Mouse (Mus musculus) kidney, postnatal 25 days (tissue): ENCODE measurements around the gene Mdp1.

Experiments used
- DNase-seq, 2 experiments: peaks; one replicate each; pipeline ENCODE4 v3.0.0; 2021; ENCODE audit warnings: mixed read lengths in 2 of 2

The Mdp1 gene

DNA sequence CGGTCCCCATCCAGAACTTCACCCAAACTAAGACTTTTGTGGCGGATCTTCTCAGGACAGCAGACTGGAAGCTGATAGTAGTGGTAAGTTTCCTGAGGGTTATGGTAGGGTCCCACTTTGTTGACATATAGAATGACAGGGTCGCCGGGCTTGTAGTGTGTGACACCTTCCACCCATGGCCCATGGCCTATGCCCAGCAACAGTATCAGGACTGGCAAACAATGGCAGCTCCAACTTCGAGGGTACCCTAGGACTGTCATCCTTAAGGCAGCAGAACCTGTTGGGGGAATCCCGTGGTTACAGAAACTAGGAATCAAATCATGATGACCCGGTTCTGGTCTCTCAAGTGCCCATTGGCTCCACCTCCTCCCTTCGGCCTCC, 17.6 kb downstream of the Mdp1 start:
- DNase-seq = no peak

DNA sequence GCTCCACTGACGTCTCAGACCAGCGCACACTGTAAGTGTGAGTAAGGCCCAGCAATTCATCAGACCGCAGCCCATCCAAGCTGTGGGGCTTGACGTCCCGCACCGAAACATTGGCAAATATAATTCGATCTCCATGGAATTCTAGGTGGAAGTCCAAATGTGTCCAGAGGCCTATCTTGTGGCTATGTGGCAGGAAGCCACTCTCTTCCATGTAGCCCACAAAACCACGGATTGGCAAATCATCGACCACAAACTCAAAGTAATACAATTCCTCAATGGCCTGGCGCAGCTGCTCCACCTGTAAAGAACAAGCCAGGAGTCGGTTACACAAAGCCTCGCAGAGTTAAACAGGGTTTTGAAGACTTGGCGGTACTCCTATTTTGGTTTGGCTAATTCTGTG, 19.0 kb downstream of the Mdp1 start:
- DNase-seq = no peak

DNA sequence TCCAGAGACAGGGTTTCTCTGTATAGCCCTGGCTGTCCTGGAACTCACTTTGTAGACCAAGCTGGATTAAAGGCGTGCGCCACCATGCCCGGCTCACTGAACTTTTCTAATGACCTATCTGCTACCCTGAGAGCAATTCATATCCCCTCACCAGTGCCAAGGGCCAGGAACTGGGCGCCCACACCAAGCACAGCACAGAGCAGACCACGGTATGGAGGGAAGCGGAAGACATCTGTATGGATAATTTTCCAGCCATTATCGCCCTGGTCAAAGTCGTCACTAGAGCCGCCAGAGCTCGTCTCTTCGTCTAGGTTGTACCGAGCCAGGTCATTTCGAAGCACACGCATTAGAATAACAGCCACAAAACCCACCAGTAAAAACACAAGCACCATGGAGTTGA, 19.5 kb downstream of the Mdp1 start:
- no peak for DNase-seq

DNA sequence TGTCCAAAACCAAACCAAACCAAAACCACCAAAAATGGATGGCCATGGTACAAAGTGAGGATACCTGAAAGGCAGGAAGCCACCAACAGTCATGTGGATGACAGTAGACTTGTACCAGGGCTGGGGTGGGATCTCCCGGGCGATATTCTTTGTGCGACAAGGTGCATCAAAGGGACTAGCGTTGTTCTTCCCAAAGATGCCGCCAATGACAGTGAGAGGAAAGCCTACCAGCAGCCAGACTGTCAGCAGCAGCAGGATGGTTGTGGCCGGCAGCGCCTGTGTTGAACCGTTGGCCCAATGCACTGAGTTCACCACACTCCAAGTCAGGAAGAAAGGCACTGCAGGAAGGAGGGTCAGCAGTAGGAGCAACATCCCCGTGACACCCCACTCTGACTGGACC, 22.5 kb downstream of the Mdp1 start, which contains the start of gene Gm49378:
Gene Gm49378, minus strand, starts transcription at position 101 of the 400 bp plus-strand sequence.
- peak in 1 of 2 experiments; percentile 31 for DNase-seq

DNA sequence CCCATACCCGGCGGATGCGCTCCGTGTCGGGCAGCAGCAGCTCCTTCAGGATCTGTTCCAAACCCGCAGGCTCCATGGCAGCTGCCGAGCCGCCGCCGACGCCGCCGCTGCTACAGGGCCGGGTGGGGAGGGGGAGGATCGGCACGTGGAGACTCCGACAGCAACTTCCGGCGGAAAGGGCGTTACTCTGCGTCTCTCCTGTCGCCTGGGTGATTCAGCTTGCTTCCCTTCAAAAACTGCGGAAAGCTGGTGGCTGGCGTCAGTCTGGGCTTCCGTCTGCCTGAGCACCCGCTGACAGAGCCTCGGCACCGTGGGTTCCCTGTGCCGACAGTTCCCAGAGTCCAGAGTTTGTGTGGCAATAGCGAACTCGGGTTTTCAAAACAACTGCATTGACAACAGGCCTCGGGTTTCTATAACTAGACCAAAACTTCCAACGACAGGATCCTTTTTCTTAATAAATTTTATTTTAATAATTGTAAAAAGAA, 24.7 kb downstream of the Mdp1 start, which contains the start of gene Ipo4:
Gene Ipo4, minus strand, starts transcription at position 435 of the 485 bp plus-strand sequence.
- peak; percentile 94 to 96 for DNase-seq

DNA sequence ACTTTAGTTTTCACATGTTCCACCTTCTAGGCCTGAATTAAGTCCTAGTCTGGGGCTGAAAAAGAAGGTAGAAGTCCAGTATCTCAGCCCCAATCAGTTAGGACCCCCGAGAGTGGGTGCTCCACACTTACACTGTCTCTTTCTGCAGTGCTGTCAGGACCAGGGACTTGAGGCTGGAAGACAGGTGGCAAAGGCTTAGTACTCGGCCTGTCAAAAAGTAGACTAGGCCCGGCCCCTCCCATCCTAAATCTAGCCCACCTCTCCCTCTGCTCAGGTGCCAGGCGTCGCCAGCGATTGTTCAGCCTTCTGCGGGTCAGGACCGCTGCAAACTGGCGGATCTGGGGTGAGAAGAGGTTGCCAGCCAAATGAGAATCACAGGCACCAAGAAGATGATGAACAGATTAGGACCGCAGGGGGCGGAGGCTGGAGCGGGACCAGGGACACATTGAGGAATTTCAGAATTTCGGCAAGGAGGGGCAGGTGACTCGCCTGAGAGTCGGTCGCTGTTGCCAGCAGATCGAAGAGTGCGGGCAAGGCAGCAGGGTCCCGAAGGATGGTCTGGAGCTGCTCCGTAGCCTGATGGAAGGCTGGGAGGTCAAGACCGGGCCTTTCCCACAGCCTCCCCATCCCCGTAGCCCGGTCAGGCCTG, 25.3 kb downstream of the Mdp1 start:
- DNase-seq = peak; percentile 27 to 50

DNA sequence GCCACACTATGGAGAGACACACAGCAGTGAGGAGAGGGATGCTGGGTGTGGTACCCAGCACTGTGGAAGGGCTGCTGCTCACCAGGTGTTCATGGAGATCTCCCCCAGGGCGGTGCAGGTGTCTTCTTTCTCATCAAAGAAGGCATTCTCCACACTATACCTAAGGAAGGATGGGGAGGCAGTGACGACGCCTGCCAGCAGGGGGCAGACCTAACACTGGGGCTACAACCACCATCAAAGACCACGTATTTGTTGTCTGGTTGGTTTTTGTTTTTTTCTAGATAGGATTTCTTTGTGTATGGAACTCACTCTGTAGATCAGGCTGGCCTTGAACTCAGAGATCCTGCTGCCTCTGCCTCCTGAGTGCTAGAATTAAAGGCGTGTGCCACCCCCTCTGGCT, 31.0 kb downstream of the Mdp1 start:
- peak; percentile 56 to 76 for DNase-seq

DNA sequence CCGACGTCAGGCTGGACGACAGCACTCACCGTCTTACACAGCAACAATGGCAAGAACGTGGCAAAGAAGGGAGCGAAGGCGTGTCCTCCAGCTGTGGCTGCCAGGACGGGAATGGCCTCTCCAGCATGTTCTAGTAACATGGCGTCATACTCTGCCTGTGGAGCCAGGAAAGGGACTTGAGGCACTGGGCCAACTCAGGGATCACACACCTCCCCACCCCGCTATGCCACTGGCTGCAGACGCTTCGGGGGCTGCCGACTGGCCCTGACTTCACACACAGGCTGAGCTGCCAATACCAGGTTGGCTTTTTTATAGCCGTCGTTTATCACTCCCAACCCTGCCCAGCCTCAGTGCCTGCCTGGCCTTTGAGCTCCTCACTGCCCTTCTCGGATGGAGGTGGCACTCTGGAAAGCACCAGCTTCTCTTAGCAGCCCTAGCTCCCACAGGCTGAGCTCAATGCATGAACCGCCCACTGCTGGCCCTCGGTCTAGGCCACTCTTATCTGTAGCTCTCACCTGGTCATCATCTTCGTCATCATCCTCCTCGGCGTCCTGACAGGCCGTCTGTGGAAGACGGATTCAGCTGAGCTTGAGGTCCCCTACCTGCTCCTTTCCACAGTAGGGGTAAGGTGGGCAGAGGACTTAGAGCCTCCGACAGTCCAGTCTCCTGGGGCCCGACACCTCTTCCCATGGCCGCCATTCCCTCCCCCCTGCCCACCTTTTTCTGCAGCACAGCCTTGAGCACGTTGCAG, 32.1 kb downstream of the Mdp1 start:
- no peak for DNase-seq

DNA sequence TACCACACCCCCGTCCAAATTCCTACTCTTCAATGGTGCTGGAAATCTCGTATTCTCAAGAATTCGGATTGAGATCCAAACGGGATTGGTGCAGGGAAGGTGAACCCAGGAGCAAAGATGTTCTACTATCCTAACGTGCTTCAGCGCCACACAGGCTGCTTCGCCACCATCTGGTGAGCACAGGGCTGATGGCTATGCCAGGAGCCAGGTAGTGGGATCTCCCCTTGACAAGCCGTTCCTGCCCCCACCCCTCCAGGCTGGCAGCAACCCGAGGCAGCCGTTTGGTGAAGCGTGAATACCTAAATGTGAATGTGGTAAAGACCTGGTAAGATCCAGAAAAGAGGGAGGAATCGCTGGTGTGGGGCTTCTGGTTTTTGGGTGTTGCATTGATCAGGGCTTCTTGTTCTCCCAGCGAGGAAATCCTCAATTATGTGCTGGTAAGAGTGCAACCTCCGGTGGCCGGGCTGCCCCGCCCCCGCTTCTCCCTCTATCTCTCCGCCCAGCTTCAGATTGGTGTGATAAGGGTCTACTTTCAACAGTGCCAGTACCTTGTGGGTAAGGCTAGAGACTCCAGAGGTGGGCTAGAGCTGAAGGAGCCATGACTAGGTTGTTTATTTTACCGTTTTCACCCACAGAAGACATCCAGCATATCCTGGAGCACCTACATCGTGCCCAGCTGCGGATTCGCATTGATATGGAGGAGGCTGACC, 41.7 kb downstream of the Mdp1 start:
- DNase-seq = peak in 1 of 2 experiments; percentile 29

DNA sequence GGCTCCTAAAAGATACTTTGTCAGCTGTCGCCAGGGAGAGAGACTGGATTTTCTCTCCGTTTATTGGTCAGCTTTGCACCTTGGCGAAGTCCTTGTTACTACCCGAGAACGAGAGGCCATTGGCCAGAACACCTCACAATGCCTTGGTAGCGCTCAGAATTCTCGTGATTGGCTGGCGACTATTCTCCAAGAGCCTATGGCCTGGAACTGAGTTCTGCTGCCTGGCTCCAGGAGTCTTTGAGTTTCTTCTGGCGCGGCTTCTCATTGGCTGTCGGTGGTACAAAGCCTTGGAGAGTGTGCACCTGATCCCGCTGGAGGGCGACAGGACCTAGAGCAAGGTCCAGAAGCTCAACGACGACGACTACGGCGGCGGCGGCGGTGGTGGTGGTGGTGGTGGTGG, 42.5 kb downstream of the Mdp1 start, which contains the start of gene Rec8:
Gene Rec8, plus strand, starts transcription at position 216 of the 400 bp plus-strand sequence.
- DNase-seq = peak; percentile 50 to 82

DNA sequence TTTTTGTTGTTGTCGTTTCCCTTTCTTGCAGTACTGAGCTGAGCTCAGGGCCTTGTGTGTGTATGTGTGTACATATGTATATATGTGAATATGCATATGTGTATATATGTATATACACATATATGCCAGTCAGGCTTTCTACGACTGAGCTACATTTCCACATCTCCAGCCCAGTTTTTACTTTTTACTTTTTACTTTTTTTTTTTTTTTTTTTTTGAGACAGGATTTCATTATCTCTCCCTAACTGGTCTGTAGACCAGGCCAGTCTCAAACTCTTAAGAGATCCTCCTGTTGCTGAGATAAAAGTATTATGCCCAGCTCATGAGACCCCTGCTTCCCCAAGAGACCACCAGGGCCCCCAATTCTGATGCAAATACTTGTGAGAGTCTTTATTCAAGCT, 43.5 kb downstream of the Mdp1 start:
- DNase-seq = no peak

DNA sequence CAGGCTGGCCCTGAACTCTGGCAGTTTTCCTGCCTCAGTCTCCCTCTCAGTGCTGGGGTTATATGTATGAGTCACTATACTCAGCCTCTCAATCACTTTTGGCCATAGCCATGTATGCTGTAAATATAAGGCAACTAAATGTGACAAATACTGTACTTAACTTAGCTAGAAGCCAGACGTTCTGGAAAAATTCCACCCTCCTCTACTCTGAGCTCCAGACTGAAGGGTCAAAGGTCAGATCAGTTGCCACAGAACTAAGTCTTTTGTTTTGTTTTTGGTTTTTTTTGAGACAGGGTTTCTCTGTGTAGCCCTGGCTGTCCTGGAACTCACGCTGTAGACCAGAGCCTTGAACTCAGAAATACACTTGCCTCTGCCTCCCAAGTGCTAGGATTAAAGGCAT, 44.4 kb downstream of the Mdp1 start:
- no peak for DNase-seq

DNA sequence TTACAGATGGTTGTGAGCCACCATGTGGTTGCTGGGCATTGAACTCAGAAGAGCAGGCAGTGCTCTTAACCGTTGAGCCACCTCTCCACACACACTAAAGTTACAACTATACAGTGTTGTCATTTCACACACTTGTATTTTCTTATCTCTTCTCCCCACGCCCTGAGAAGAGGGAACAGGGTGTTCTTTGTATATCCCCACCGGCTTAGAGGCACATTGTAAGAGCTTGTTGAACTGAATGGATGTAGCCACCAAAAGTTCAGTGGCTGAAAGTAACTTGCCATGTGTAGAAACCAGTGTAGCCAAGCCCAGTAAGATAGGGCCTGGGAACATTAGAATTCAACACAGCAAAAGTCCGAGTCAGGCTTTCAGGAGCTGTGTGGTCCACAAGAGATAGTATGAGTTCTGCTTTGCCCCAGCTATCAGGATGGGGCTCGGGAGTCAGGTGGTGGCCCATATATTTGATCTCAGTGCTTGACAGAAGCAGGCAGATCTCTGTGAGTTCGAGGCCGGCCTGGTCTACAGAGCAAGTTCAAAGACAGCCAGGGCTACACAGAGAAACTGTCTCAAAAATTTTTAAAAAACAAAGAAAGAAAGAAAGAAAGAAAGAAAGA, 45.6 kb downstream of the Mdp1 start:
- no peak for DNase-seq

DNA sequence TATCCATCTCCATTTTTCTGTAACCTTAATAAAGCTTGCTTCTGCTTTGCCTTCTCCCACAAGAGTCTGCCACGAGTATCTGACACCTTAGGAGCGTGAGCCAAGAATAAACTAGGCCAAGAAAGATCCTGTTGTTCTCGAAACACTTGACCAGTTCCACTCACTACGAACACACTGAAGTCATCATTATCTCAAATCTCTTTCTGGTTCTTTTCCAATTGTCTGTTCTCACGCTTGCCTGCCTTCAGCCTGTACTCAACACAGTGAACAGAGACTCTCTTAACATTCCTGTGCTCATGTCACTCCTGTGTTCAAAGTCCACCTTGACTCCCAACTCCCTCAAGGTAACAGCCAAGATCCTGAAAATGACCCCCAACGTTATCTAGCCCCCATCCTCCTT, 47.0 kb downstream of the Mdp1 start:
- peak in 1 of 2 experiments; percentile 32 for DNase-seq

DNA sequence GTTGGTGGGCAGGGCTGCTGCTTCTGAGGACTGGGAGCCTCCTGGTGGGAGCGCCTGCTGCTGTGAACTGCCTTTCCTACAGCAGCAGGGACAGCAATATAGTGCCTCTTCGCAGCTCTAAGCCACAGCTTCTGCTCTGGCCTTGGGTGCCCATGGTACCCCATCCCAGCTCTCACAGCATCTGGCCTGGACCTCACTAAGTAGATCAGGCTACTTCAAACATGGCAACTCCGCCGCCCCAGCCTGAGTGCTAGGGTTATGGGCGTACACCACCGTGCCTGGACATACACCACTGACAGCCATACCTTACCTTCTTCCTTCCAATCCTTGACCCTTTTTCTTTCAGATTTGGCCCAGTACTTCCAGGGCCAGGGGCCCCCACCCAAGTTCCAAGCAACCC, 52.0 kb downstream of the Mdp1 start:
- peak in 1 of 2 experiments; percentile 34 for DNase-seq
